Mouse (Mus musculus) heart, embryonic 16.5 days (tissue): ENCODE data around the gene Kif21b. TPM values are rescaled to one million over a fixed set of nuclear protein-coding genes. Genes with fewer than 3 reads are reported as not detected.

Experiments used
- ATAC-seq: fragments of 200-750 bp; cut with Nextera tagmentation; replicated peaks from 2 replicates; pipeline ENCODE4 v1.8.0; 2017; ENCODE audit warnings: moderate number of reproducible peaks; ENCODE audit not compliant: insufficient read depth, low FRiP score; ENCODE audit errors: extremely low read depth
- H3K27ac ChIP-seq: fragments of 300-500 bp; sonication (generic); 2 replicates; pipeline ENCODE4 v1.5.1; 2014; ENCODE audit warnings: mild to moderate bottlenecking, low read length, control low read depth, moderate library complexity
- H3K27me3 ChIP-seq: fragments of 300-500 bp; sonication (generic); 2 replicates; pipeline ENCODE4 v1.6.1; 2014; ENCODE audit warnings: low read length, mixed read lengths; ENCODE audit not compliant: control insufficient read depth, insufficient read depth
- H3K36me3 ChIP-seq: fragments of 300-500 bp; sonication (generic); 2 replicates; pipeline ENCODE4 v1.6.1; 2014; ENCODE audit not compliant: control insufficient read depth, insufficient read depth
- H3K4me1 ChIP-seq: fragments of 300-500 bp; sonication (generic); 2 replicates; pipeline ENCODE4 v1.6.1; 2014; ENCODE audit warnings: low read length, mixed read lengths; ENCODE audit not compliant: control insufficient read depth, insufficient read depth
- H3K4me2 ChIP-seq: fragments of 300-500 bp; sonication (generic); 2 replicates; pipeline ENCODE4 v1.6.1; 2014; ENCODE audit warnings: low read depth, mild to moderate bottlenecking, control low read depth, low read length
- H3K4me3 ChIP-seq: fragments of 300-500 bp; sonication (generic); 2 replicates; pipeline ENCODE4 v1.5.1; 2014; ENCODE audit warnings: mild to moderate bottlenecking, control low read depth, low read length
- H3K9ac ChIP-seq: fragments of 300-500 bp; sonication (generic); 2 replicates; pipeline ENCODE4 v1.6.1; 2014; ENCODE audit warnings: low read length, control low read depth
- H3K9me3 ChIP-seq: fragments of 300-500 bp; sonication (generic); replicated peaks from 2 replicates; pipeline ENCODE4 v1.6.1; 2016; ENCODE audit warnings: low read length; ENCODE audit not compliant: control insufficient read depth
- WGBS: fragments of 180-500 bp; shearing (Covaris S2); extraction: QIAGEN DNeasy Blood & Tissue Kit; methylation state at CpG from one replicate; pipeline ENCODE4 v1.1.7; 2014; 5-methylcytosine and 5-hydroxymethylcytosine counted together
- polyA plus RNA-seq: library from polyadenylated mRNA; unstranded; fragments of >200 nt; fragmentation: Nextera tagmentation; extraction: Ambion mirVana; gene quantifications from 2 replicates; pipeline ENCODE4 v1.2.1, GENCODE M21; 2015

Kif21b gene
- polyA plus RNA-seq, 1 experiment from 2014 or later = 2.6 TPM

- no peak overlapping the region for H3K27ac ChIP-seq
- H3K9ac ChIP-seq = no peak overlapping the region
- H3K4me2 ChIP-seq = no peak overlapping the region
- 81% methylated on average over 10 of the region's 10 CpGs for WGBS
- H3K4me1 ChIP-seq = peaks cover 6% of the 10 kb centered on the region; the same call in 1 of the 2 replicates
- H3K27me3 ChIP-seq = peaks cover 2% of the 10 kb centered on the region; the same call in 1 of the 2 replicates
- H3K4me3 ChIP-seq = no peak overlapping the region
- ATAC-seq = no peak
- H3K36me3 ChIP-seq = no peaks in the 10 kb centered on the region
- no peaks in the 10 kb centered on the region for H3K9me3 ChIP-seq
Measured at GRCm38 (mm10) chr1:136223758-136224342, 92.7 kb downstream of the Kif21b start.

GRCm38 (mm10) chr1:136225846-136226245 lies 94.7 kb downstream of the Kif21b start:
- H3K9ac ChIP-seq = no peak overlapping the region
- H3K9me3 ChIP-seq = no peaks in the 10 kb centered on the region
- no peak for ATAC-seq
- no peak overlapping the region for H3K4me2 ChIP-seq
- WGBS = 94% methylated on average over 8 of the region's 8 CpGs
- no peak overlapping the region for H3K4me3 ChIP-seq
- H3K4me1 ChIP-seq = peaks cover 6% of the 10 kb centered on the region; the same call in 1 of the 2 replicates
- H3K27ac ChIP-seq = no peak overlapping the region
- no peaks in the 10 kb centered on the region for H3K36me3 ChIP-seq
- peaks cover 6% of the 10 kb centered on the region; the same call in 1 of the 2 replicates for H3K27me3 ChIP-seq

- no peak overlapping the region for H3K27ac ChIP-seq
- peaks cover 6% of the 10 kb centered on the region; the same call in 1 of the 2 replicates for H3K4me1 ChIP-seq
- no peak overlapping the region for H3K9ac ChIP-seq
- H3K36me3 ChIP-seq = no peaks in the 10 kb centered on the region
- H3K4me2 ChIP-seq = no peak overlapping the region
- H3K9me3 ChIP-seq = no peaks in the 10 kb centered on the region
- H3K4me3 ChIP-seq = no peak overlapping the region
- peaks cover 10% of the 10 kb centered on the region for H3K27me3 ChIP-seq
- 80% methylated on average over 8 of the region's 8 CpGs for WGBS
- no peak for ATAC-seq
Measured at GRCm38 (mm10) chr1:136226626-136227025, 95.4 kb downstream of the Kif21b start.

Other genes with a start within 250 kb of the Kif21b start
- gene Pkp1, start 212.2 kb upstream of the Kif21b start, polyA plus RNA-seq = 0.71 and 1.1 TPM in 2 replicates
- gene Igfn1, start 125.0 kb upstream of the Kif21b start, polyA plus RNA-seq = not detected in 2 replicates
- gene Tmem9, start 123.2 kb upstream of the Kif21b start, polyA plus RNA-seq = 85.5 and 98.7 TPM in 2 replicates
- gene Ascl5, start 80.6 kb upstream of the Kif21b start, polyA plus RNA-seq = not detected in 2 replicates
- gene Cacna1s, start 78.6 kb upstream of the Kif21b start, polyA plus RNA-seq = 0.28 and 0.31 TPM in 2 replicates
- not detected in 2 replicates for gene Mroh3, start 81.4 kb downstream of the Kif21b start, polyA plus RNA-seq
- gene Inava, start 102.9 kb downstream of the Kif21b start, polyA plus RNA-seq = 2.6 TPM in 2 replicates
- 0.34 TPM in 1 of 2 replicates, not detected in the other for gene Gpr25, start 129.5 kb downstream of the Kif21b start, polyA plus RNA-seq
- 5.4 and 5.6 TPM in 2 replicates for gene Camsap2, start 214.7 kb downstream of the Kif21b start, polyA plus RNA-seq